Mouse (Mus musculus): Measurements from ENCODE around the gene Noto.

GRCm38 (mm10) chr6:85415829-85416228 lies 7.9 kb upstream of the Noto start:
- TF ChIP-seq CTCF (IDR thresholded peaks at IDR 0.05; ENCODE audit: low read depth, low read length) (no peak), POLR2A (IDR thresholded peaks at IDR 0.05; ENCODE audit: borderline replicate concordance, low read depth, low read length) (no peak)
